Mouse (Mus musculus) liver, adult 2 months (tissue): Measurements from ENCODE around the gene Apoh.

Experiments used
- CTCF ChIP-seq: fragments of 200-500 bp; IDR thresholded peaks from 2 replicates; pipeline ENCODE4 v1.5.1; 2011; ENCODE audit warnings: low read depth, low read length, control low read depth
- POLR2A ChIP-seq: fragments of 200-500 bp; IDR thresholded peaks from 2 replicates; pipeline ENCODE4 v1.6.1; 2011; ENCODE audit warnings: low read length, control low read depth; ENCODE audit not compliant: insufficient read depth; ENCODE audit errors: extremely low read depth

- TF ChIP-seq POLR2A: no peak
- no peak for TF ChIP-seq CTCF
These were observed 42.5 kb downstream of the Apoh start for GRCm38 (mm10) chr11:108385666-108386024.
